Mouse (Mus musculus): ENCODE results near the gene Arhgap17.

The Arhgap17 gene

GRCm38 (mm10) chr7:123368778-123369746 is 653 bp downstream of the Arhgap17 start:
- peak; percentile 54 for DNase-seq (ENCODE audit: low spot score)

- no peak for DNase-seq (ENCODE audit: low spot score)
These were observed 1.5 kb downstream of the Arhgap17 start for GRCm38 (mm10) chr7:123368187-123368586.

- DNase-seq (ENCODE audit: low spot score): no peak
These were observed 2.2 kb downstream of the Arhgap17 start for GRCm38 (mm10) chr7:123367218-123368150.

- DNase-seq (ENCODE audit: low spot score): no peak
These were observed 2.9 kb downstream of the Arhgap17 start for GRCm38 (mm10) chr7:123366806-123367205.

GRCm38 (mm10) chr7:123365876-123366741 is 3.6 kb downstream of the Arhgap17 start:
- DNase-seq (ENCODE audit: low spot score): no peak

- no peak for DNase-seq (ENCODE audit: low spot score)
These were observed 5.7 kb downstream of the Arhgap17 start for GRCm38 (mm10) chr7:123363971-123364370.

- no peak for DNase-seq (ENCODE audit: low spot score)
These were observed 6.9 kb downstream of the Arhgap17 start for GRCm38 (mm10) chr7:123362806-123363205.

GRCm38 (mm10) chr7:123361229-123361980 is 8.3 kb downstream of the Arhgap17 start:
- no peak for DNase-seq (ENCODE audit: low spot score)

GRCm38 (mm10) chr7:123360185-123360584 is 9.5 kb downstream of the Arhgap17 start:
- no peak for DNase-seq (ENCODE audit: low spot score)

GRCm38 (mm10) chr7:123359101-123359500 is 10.6 kb downstream of the Arhgap17 start:
- no peak for DNase-seq (ENCODE audit: low spot score)

- no peak for DNase-seq (ENCODE audit: low spot score)
These were observed 13.6 kb downstream of the Arhgap17 start for GRCm38 (mm10) chr7:123356158-123356557.

- DNase-seq (ENCODE audit: low spot score): no peak
These were observed 14.9 kb downstream of the Arhgap17 start for GRCm38 (mm10) chr7:123354851-123355250.

GRCm38 (mm10) chr7:123354392-123354791 is 15.3 kb downstream of the Arhgap17 start:
- no peak for DNase-seq (ENCODE audit: low spot score)

- DNase-seq (ENCODE audit: low spot score): no peak
These were observed 15.8 kb downstream of the Arhgap17 start for GRCm38 (mm10) chr7:123353879-123354278.

- no peak for DNase-seq (ENCODE audit: low spot score)
These were observed 16.6 kb downstream of the Arhgap17 start for GRCm38 (mm10) chr7:123353081-123353480.

- no peak for DNase-seq (ENCODE audit: low spot score)
These were observed 19.5 kb downstream of the Arhgap17 start for GRCm38 (mm10) chr7:123350243-123350642.

- no peak for DNase-seq (ENCODE audit: low spot score)
These were observed 19.9 kb downstream of the Arhgap17 start for GRCm38 (mm10) chr7:123349813-123350212.

GRCm38 (mm10) chr7:123346631-123347290 is 23.0 kb downstream of the Arhgap17 start:
- DNase-seq (ENCODE audit: low spot score): no peak

- DNase-seq (ENCODE audit: low spot score): no peak
These were observed 24.6 kb downstream of the Arhgap17 start for GRCm38 (mm10) chr7:123345041-123345544.
